Mouse (Mus musculus) skeletal muscle tissue, adult 2 months (tissue): ENCODE measurements around the gene Slc25a3.

Experiments
- DNase-seq: peaks from one replicate; pipeline ENCODE4 v3.0.0-alpha.2; 2012; ENCODE audit warnings: low read depth, low spot score

Slc25a3 gene

GRCm38 (mm10) chr10:91094251-91095104, 29.4 kb downstream of the Slc25a3 start:
- DNase-seq: no peak

GRCm38 (mm10) chr10:91092812-91093211, 31.0 kb downstream of the Slc25a3 start:
- DNase-seq: no peak

GRCm38 (mm10) chr10:91083393-91083927, 40.4 kb downstream of the Slc25a3 start:
- DNase-seq: no peak

- peak; percentile 98 for DNase-seq
Measured at GRCm38 (mm10) chr10:91082550-91083392, 41.1 kb downstream of the Slc25a3 start, which contains the start of the genes Apaf1 and Ikbip. Gene Apaf1 (minus strand): TSS chr10:91082770. Gene Ikbip (plus strand): TSS chr10:91082940.

- DNase-seq: peak; percentile 21
Measured at GRCm38 (mm10) chr10:91081959-91082507, 41.8 kb downstream of the Slc25a3 start.

GRCm38 (mm10) chr10:91080540-91080939, 43.3 kb downstream of the Slc25a3 start:
- no peak for DNase-seq

- DNase-seq: no peak
Measured at GRCm38 (mm10) chr10:91076667-91077066, 47.2 kb downstream of the Slc25a3 start.

- DNase-seq: peak; percentile 61
Measured at GRCm38 (mm10) chr10:91073345-91073744, 50.5 kb downstream of the Slc25a3 start.

GRCm38 (mm10) chr10:91071768-91072167, 52.1 kb downstream of the Slc25a3 start:
- no peak for DNase-seq
